Mouse (Mus musculus): ENCODE measurements around the gene Adra2b.

DNA sequence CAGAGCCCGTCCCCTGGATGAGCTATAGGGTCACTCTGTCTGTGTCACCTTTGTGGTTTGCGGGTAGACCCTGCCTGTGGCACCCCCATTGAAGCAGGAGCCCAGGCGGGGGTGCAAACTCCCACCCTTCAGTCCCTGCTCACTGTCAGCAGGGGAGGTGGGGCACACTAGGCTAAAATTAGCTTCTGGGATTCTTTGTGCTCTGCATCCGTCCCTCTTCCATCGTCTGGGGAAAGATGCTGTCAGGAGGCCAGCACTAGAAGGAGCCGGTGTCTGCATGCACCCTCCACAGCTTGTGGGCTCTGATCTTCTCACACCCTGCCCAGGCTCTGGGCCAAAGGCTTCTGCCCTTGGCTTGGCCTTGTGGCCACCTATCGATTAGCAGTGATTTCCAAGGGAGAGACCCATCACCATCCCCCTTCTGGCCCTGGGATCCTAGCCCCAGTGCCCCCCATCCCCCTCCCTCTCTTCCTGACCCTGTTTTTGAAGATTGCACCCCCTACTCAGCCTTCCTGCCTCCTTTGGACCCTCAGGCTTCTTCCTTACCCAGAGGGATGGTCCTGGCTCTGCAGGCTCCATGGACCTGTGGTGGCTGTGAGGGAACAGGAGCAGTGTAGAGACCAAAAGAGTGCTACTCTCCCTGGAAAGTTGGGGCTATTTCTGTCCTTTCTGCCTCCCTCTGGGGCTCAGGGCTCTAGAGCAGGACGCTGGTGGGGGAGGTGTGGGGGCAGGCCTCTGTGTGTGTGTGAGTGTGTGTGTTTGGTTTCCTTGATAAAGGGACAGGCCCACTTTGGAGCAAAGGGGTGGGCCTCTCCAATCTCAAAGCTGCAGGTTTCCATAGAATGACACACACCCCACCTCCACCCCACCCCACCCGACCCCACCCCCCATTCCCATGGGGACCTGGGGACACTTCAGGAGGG, 7.8 kb downstream of the Adra2b start:
- TF ChIP-seq POLR2A (IDR thresholded peaks at IDR 0.05; ENCODE audit: extremely low read depth, insufficient read depth, low read length) (no peak), CTCF (IDR thresholded peaks at IDR 0.05; ENCODE audit: extremely low read depth, insufficient read depth, low read length) (no peak)

Measured in cortical plate, adult 2 months (tissue).